Mouse (Mus musculus) liver, postnatal 0 days (tissue): ENCODE measurements around the gene Dtnbp1.

Experiments used
- CTCF ChIP-seq: sonication (generic); IDR thresholded peaks from 2 replicates; pipeline ENCODE4 v1.5.1; 2016; ENCODE audit warnings: antibody characterized with exemption, low read depth
- EP300 ChIP-seq: IDR thresholded peaks from 2 replicates; pipeline ENCODE4 v1.6.1; 2016; ENCODE audit warnings: antibody characterized with exemption, low read depth, mild to moderate bottlenecking

GRCm38 (mm10) chr13:45040195-45040594 lies 38.2 kb upstream of the Dtnbp1 start:
- TF ChIP-seq CTCF: no peak
- TF ChIP-seq EP300: no peak
